Mouse (Mus musculus): ENCODE measurements around the gene B3gnt4.

DNA sequence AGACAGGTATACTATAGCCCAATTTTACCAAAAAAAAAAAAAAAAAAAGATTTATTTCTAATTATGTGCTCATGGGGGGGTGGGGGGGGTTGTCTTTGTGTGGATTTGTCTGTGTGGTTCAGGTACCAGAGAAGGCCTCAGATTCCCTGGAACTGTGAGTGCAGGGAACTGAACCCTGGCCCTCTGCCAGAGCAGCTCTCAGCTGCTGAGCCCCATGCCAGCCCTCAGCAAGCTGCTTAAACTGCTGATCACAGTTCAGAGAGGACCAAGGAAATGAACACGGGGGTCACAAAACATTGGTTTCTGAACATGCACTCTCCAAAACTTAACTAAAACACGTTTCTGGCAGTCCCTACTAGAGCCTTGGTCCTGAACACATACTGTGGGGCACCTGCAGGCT lies 46.2 kb downstream of the B3gnt4 start:
- TF ChIP-seq CTCF (IDR thresholded peaks at IDR 0.05; ENCODE audit: low read depth, low read length) (no peak), POLR2A (IDR thresholded peaks at IDR 0.05; ENCODE audit: borderline replicate concordance, low read depth, low read length) (no peak)
